Mouse (Mus musculus): Measurements from ENCODE around the gene Wfdc3. TPM values are rescaled to one million over a fixed set of nuclear protein-coding genes. Genes with fewer than 3 reads are reported as not detected.

The Wfdc3 gene
- polyA plus RNA-seq, 1 experiment from 2014 or later: 1.3 TPM

DNA sequence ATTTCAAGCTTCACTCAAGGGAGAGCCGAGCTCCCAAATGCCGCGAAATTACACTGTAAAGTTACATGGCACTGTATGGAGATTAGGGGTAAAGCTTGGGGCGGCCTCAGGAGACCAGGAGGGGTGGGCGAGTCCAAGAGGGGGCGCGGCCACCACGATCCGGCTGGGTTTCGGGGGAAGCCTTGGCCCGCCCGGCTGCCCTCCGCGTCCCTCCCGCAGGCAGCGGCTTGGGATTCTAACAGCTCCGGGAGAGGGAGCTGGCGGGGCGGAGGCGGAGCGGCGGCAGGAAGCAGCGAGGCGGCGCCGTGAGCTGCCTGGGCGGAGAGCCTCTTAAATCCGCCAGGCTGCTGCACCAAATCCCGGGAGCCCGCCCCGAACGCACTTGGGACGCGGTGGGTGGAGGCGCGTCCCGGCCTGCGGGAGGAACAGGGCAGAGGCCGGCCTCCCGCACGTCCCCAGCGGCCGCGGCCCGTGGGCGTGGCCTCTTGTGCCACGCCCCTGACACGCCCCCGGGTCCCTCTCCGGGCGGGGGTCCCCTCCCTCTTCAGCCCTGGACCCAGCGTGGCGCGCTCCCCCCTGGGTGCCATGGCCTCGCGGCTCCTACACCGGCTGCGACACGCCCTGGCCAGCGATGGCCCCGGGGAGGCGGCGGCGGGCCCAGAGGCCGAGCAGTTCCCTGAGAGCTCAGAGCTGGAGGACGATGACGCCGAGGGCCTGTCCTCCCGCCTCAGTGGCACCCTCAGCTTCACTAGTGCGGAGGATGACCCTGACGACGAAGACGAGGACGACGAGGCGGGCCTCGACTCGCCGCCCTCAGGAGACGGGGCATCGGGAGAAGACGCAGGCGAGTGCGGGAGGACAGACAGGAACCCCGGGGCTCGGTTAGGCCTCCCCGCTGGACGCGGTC is 40.0 kb upstream of the Wfdc3 start, which contains the start of gene Snx21:
Gene Snx21 (plus strand): TSS at position 343 of the 907 bp plus-strand sequence.
- Histone ChIP-seq H3K4me1 (peaks cover 24% of the 10 kb centered on the region), H3K9ac (peak within 1 kb of the TSS; percentile 67), H3K27me3 (replicated peaks) (no peaks in the 10 kb centered on the region), H3K4me3 (peak within 1 kb of the TSS; percentile 57), H3K36me3 (replicated peaks) (no peaks in the 10 kb centered on the region), H3K9me3 (no peaks in the 10 kb centered on the region), H3K27ac (peak within 1 kb of the TSS; percentile 71), H3K4me2 (peak within 1 kb of the TSS; percentile 88)
- WGBS: under 1% methylated on average over 82 of the region's 89 CpGs
- ATAC-seq (replicated peaks): peak; percentile 85

DNA sequence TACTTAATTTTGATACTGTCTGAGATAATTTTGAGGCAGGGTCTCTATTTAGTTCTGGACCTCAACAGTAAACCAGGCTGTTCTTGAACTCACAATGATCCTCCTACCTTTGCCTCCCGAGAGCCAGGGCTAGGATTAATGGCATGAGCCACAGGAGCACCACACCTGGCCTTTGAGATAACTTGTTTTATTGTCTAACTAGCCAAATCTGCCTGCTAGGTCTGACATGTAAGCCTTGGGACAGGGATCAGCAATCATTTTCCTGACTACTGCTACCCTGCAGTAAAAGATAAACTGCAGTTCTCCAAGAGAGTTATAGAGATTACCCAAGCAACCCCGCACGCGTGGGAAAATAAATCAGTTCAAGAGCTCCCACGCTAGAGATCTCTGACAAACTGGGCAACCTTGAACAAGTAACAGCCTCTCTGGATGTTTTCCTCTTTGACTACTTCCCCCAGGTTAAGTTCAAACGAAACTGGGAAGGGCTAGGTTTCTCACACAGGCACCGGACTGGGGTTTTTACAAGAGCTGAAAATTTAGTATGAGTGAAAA is 39.2 kb upstream of the Wfdc3 start:
- Histone ChIP-seq H3K27me3 (replicated peaks) (no peaks in the 10 kb centered on the region), H3K9me3 (no peaks in the 10 kb centered on the region), H3K9ac (peak overlapping the region; percentile 67; the same call in 1 of the 2 replicates), H3K4me2 (peak overlapping the region; percentile 88), H3K27ac (peak overlapping the region; percentile 71), H3K36me3 (replicated peaks) (no peaks in the 10 kb centered on the region), H3K4me3 (peak overlapping the region; percentile 57), H3K4me1 (peaks cover 24% of the 10 kb centered on the region)
- no peak for ATAC-seq (replicated peaks)
- 17% methylated on average over 7 of the region's 7 CpGs for WGBS

DNA sequence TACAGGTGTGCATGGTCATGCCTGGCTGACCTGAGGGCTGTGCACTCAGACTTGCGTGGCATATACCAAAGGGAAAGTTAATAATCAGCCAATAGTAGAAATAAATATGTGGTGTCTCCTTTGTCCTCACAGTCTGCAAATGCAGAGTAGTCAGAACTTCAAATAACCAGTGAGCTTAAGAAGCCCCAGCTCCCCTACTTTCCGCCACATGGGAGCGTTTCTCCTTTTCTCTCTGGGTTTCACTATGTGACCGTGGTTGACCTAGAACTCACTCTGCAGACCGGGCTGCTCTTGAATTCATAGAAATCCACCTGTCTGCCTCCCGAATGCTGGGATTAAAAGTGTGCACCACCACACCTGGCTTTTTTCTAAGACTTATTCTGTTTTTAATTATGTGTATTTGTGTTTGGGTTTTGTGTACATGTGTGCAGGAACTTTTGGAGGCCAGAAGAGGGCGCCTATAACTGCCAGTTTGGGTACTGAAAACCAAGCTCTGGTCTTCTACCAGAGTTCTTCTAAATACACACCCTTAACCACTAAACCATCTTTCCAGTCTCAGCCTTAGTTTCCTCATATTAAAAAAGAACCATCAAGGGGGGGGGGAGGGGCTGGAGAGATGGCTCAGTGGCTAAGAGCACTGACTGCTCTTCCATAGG is 38.3 kb upstream of the Wfdc3 start:
- Histone ChIP-seq H3K9ac (no peak overlapping the region), H3K27me3 (replicated peaks) (no peaks in the 10 kb centered on the region), H3K4me1 (peaks cover 24% of the 10 kb centered on the region), H3K4me2 (no peak overlapping the region), H3K9me3 (no peaks in the 10 kb centered on the region), H3K27ac (no peak overlapping the region), H3K36me3 (replicated peaks) (no peaks in the 10 kb centered on the region), H3K4me3 (no peak overlapping the region)
- WGBS: 80% methylated on average over 7 of the region's 7 CpGs
- ATAC-seq (replicated peaks): no peak

DNA sequence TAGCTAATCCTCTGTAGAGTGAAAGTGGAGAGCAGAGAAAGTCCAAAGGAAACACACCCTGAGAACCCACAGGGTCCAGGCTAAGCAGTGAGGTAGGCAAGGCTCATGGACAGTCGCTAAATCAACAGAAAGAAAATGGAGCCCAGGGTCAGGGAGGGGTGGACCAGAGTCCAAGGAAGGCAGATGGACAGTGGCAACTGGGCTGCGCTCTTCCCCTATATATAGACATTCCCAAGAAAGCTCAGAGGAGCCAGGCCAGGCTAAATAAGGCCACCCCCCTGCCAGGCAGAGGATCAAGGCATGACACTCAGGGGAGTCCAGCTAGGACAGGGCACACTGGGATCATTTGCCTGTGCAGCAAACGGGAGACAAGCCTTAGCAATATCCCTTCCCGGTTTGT is 36.1 kb upstream of the Wfdc3 start:
- no peak for ATAC-seq (replicated peaks)
- H3K9ac ChIP-seq: no peak overlapping the region
- no peaks in the 10 kb centered on the region for H3K36me3 ChIP-seq (replicated peaks)
- no peaks in the 10 kb centered on the region for H3K27me3 ChIP-seq (replicated peaks)
- H3K4me1 ChIP-seq: peaks cover 16% of the 10 kb centered on the region
- H3K4me2 ChIP-seq: no peak overlapping the region
- H3K9me3 ChIP-seq: no peaks in the 10 kb centered on the region
- WGBS: 70% methylated on average over 4 of the region's 4 CpGs
- H3K27ac ChIP-seq: no peak overlapping the region
- no peak overlapping the region for H3K4me3 ChIP-seq

DNA sequence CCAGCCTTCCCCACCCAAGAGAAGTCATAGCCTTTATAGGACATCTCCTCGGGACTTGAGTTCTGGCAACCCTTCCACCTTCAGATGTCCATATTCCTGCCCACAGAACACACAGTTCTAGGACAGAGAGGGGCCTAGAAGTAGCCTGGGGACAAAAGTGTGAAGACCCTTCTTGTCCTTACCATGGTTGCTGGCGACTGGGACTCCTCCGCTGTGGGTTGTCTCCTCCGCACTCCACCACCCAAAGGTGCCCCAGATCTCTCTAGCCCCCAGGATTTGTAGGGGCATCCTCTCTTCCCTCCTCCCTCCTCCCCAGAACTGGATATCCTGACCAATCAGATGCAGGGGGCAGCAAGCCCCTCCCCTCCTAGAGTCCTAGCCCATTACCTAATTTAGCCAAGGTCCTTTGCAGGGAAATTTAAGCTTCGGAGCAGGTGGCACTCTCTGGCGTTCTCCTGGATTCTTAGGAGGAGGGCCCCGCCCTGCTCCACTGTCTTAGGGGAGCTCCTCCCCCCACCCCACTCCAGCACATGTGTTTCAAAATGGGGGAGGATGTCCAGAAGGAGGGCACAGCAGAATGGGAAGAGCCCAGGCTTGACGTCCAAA is 33.9 kb upstream of the Wfdc3 start, which contains the start of gene Tnnc2:
Gene Tnnc2 (minus strand): TSS at position 487 of the 606 bp plus-strand sequence.
- Histone ChIP-seq H3K9ac (no peak within 1 kb of the TSS), H3K9me3 (no peaks in the 10 kb centered on the region), H3K4me2 (no peak within 1 kb of the TSS), H3K27me3 (replicated peaks) (no peaks in the 10 kb centered on the region), H3K4me1 (peaks cover under 1% of the 10 kb centered on the region; the same call in 1 of the 2 replicates), H3K4me3 (no peak within 1 kb of the TSS), H3K27ac (no peak within 1 kb of the TSS), H3K36me3 (replicated peaks) (no peaks in the 10 kb centered on the region)
- ATAC-seq (replicated peaks): no peak
- 71% methylated on average over 8 of the region's 8 CpGs for WGBS

DNA sequence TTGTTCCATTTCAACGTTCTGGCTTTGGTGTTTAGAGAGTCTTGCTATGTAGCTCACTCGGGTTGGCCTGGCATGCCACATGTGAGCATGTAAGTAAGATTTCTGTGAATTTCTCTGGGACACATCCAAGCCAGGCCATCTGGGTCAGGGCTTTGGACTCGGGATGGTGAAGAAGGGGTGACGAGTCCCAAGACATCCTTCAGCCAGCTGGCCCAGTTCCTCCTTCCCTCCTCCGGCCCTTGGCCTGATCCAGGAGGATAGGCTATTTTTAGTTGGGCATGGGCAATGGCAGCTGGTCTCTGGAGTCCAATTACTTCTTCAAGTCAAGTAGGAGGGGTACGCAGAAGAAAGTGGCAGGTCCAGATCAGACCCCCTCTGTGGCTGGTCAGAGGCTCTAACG is 33.1 kb upstream of the Wfdc3 start:
- H3K27me3 ChIP-seq (replicated peaks): no peaks in the 10 kb centered on the region
- no peak overlapping the region for H3K9ac ChIP-seq
- no peak overlapping the region for H3K27ac ChIP-seq
- no peaks in the 10 kb centered on the region for H3K36me3 ChIP-seq (replicated peaks)
- no peak overlapping the region for H3K4me3 ChIP-seq
- 81% methylated on average over 7 of the region's 7 CpGs for WGBS
- H3K4me1 ChIP-seq: no peaks in the 10 kb centered on the region
- H3K4me2 ChIP-seq: no peak overlapping the region
- ATAC-seq (replicated peaks): no peak
- no peaks in the 10 kb centered on the region for H3K9me3 ChIP-seq

DNA sequence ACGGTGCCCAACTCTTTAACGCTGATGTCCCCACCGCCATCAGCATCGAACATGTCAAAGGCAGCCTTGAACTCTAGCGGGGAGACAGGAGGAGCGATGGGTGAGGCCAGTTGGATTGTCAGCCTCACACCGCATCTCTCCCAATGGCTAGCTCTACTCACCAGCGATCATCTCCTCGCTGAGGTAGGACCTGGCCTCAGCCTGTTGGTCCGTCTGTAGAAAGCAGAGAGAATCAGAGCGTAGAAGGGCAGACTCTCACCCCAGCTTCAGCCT is 32.2 kb upstream of the Wfdc3 start:
- H3K4me3 ChIP-seq: no peak overlapping the region
- H3K36me3 ChIP-seq (replicated peaks): no peaks in the 10 kb centered on the region
- H3K9ac ChIP-seq: no peak overlapping the region
- no peak overlapping the region for H3K4me2 ChIP-seq
- H3K9me3 ChIP-seq: no peaks in the 10 kb centered on the region
- no peak for ATAC-seq (replicated peaks)
- no peak overlapping the region for H3K27ac ChIP-seq
- H3K4me1 ChIP-seq: no peaks in the 10 kb centered on the region
- H3K27me3 ChIP-seq (replicated peaks): no peaks in the 10 kb centered on the region
- WGBS: 90% methylated on average over 11 of the region's 11 CpGs

DNA sequence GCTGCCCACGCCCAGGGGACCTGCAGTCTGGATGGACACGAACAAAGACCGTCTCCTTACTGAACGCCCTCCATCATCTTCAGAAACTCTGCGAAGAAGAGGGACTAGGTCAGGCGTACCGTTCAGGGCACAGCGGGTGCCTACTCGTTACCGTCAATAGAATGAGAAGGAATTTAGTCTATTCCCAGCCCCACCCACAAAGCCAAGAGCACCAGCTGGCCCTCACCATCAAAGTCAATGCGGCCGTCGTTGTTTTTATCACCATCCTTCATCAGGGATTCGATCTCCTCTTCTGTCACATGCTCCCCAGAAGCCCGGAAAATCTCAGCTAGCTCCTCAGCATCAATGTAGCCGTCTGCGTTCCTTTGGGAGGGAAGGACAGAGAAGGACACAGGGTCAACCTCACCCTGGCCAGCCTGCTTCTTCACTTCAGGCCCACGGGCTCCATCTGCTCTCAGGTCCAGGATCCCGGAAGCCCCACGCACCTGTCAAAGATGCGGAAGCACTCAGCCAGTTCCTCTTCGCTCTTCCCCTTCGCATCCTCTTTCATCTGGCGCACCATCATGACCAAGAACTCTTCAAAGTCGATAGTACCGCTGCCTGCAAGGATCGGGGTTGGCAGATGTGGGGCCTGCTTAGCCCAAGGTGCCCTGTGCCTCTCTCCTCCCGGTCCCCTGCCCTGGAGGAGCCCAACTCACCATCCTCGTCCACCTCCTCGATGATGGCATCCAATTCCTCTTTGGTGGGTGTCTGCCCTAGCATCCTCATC is 31.7 kb upstream of the Wfdc3 start:
- no peak for ATAC-seq (replicated peaks)
- H3K27me3 ChIP-seq (replicated peaks): no peaks in the 10 kb centered on the region
- H3K27ac ChIP-seq: no peak overlapping the region
- no peaks in the 10 kb centered on the region for H3K4me1 ChIP-seq
- H3K36me3 ChIP-seq (replicated peaks): no peaks in the 10 kb centered on the region
- H3K9me3 ChIP-seq: no peaks in the 10 kb centered on the region
- H3K4me2 ChIP-seq: no peak overlapping the region
- no peak overlapping the region for H3K9ac ChIP-seq
- WGBS: 85% methylated on average over 30 of the region's 30 CpGs
- H3K4me3 ChIP-seq: no peak overlapping the region

DNA sequence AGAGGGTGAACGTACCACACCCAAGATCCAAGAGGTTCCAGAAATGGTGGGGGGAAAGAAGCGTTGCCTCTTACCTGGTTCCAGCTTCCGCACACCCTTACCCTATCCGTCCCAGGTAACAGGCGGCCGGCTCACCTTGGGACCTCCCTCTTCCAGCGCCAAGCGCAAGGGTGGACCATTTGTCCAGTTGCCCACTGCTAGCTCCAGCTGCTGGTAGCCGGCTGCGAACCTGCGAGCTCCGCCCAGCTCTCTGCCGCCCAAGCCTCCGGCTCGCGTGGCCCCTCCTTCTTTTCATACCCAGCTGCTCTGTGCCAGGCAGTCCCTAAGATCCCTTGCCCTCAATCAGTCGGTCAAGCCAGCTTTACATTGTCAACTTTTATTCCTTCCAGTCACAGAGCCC is 31.1 kb upstream of the Wfdc3 start:
- ATAC-seq (replicated peaks): no peak
- Histone ChIP-seq H3K27me3 (replicated peaks) (no peaks in the 10 kb centered on the region), H3K4me3 (no peak overlapping the region), H3K4me2 (no peak overlapping the region), H3K27ac (no peak overlapping the region), H3K4me1 (no peaks in the 10 kb centered on the region), H3K9me3 (no peaks in the 10 kb centered on the region), H3K9ac (no peak overlapping the region), H3K36me3 (replicated peaks) (no peaks in the 10 kb centered on the region)
- WGBS: 70% methylated on average over 17 of the region's 17 CpGs

DNA sequence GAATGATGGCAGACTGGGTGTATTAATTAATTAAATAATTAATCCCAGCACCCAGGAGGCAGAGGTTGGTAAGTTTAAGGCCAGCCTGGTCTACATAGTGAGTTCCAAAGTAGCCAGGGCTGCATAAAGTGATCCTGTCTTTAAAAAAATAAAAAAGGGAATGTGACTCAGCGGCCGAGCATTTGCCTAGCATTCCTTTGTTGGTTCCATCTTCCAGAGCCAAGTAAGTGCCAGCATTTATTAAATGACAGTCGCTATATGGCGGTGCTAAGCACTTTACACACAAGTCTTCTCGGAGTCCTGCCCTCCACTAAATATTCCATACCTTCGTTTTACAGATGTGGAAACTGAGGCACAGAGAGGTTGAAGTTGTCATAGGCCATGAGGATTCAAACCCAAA is 30.4 kb upstream of the Wfdc3 start:
- Histone ChIP-seq H3K27ac (no peak overlapping the region), H3K4me1 (peaks cover 2% of the 10 kb centered on the region), H3K36me3 (replicated peaks) (no peaks in the 10 kb centered on the region), H3K9me3 (no peaks in the 10 kb centered on the region), H3K9ac (no peak overlapping the region), H3K27me3 (replicated peaks) (no peaks in the 10 kb centered on the region), H3K4me2 (no peak overlapping the region), H3K4me3 (no peak overlapping the region)
- 91% methylated on average over 6 of the region's 6 CpGs for WGBS
- no peak for ATAC-seq (replicated peaks)

DNA sequence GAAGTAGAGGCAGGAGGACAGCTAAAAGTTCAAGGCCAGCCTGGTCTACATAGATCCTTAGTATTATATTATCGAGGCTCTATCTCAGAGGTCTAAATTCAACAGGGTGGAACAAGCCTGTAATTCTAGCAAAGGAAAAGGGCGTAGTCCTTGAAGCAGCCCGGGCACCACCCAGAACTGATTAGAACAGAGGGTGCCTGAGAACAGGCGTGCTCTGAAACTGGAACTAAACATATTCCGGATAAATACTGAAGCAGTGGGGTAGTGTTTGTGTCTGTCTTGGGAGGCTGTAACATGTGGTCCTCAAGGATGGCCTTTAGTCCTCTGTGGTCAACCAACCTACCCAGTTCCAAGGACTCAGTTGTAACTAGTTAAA is 28.2 kb upstream of the Wfdc3 start:
- H3K4me3 ChIP-seq: no peak overlapping the region
- H3K4me1 ChIP-seq: peaks cover 17% of the 10 kb centered on the region
- H3K4me2 ChIP-seq: no peak overlapping the region
- 87% methylated on average over 5 of the region's 5 CpGs for WGBS
- no peak overlapping the region for H3K27ac ChIP-seq
- H3K27me3 ChIP-seq (replicated peaks): no peaks in the 10 kb centered on the region
- H3K36me3 ChIP-seq (replicated peaks): no peaks in the 10 kb centered on the region
- no peak for ATAC-seq (replicated peaks)
- H3K9ac ChIP-seq: no peak overlapping the region
- no peaks in the 10 kb centered on the region for H3K9me3 ChIP-seq

All from midbrain, embryonic 15.5 days (tissue).